ENCODE assay signal across 25 mouse cellular contexts in genomic region chrX:112242916-112243315, GRCm38 (mm10). TPM values are rescaled to one million over a fixed set of nuclear protein-coding genes. Genes with fewer than 3 reads are reported as not detected.
DNase-seq lines count a peak whose midpoint lies in the region; TF ChIP-seq lines count a peak whose summit lies in the region.
"Had no signal": no experiment of that assay in that cellular context is flagged by ENCODE, and none has a peak within 500 bp of the region (broad histone marks: within the 10 kb centered on the region; RNA-seq: fewer than 3 reads in every experiment).

No protein-coding gene starts in this region.

- H3K79me2 ChIP-seq in MEL (ENCODE audit: control insufficient read depth, insufficient read depth, low read length, poor library complexity) = no peaks in the 10 kb centered on the region

- H3K27ac ChIP-seq in MEL (ENCODE audit: control insufficient read depth, low read depth, low read length) = no peak overlapping the region
- H3K27ac ChIP-seq in cerebellum, adult 2 months (ENCODE audit: insufficient read depth, low read length) = no peak overlapping the region
- H3K27ac ChIP-seq in kidney, adult 2 months (ENCODE audit: insufficient read depth, low read depth, low read length) = no peak overlapping the region

- TF ChIP-seq CTCF in MEL (IDR thresholded peaks at IDR 0.05 in 2 of 3, conservative IDR thresholded peaks at IDR 0.05 in 1 of 3; ENCODE audit: control insufficient read depth in 1 of 3, insufficient read depth in 1 of 3, low read depth in 2 of 3, low read length in 3 of 3, poor library complexity in 1 of 3, severe bottlenecking in 1 of 3) = no peak
- no peak for TF ChIP-seq CTCF in cerebellum, adult 2 months (IDR thresholded peaks at IDR 0.05; ENCODE audit: borderline replicate concordance, insufficient read depth, low read depth, low read length)
- no peak for TF ChIP-seq CTCF in kidney, adult 2 months (conservative IDR thresholded peaks at IDR 0.05; ENCODE audit: insufficient read depth, insufficient read length, low read depth, low read length)

- no peak for TF ChIP-seq RAD21 in MEL (IDR thresholded peaks at IDR 0.05; ENCODE audit: low read depth, low read length)

- H3K9me3 ChIP-seq in MEL (replicated peaks; ENCODE audit: insufficient read depth, low read length) = no peaks in the 10 kb centered on the region
- H3K9me3 ChIP-seq: G1E had no signal

- H3K4me1 ChIP-seq in MEL (ENCODE audit: control insufficient read depth in 1 of 2, insufficient read depth in 2 of 2, low read length in 2 of 2) = no peaks in the 10 kb centered on the region
- H3K4me1 ChIP-seq in cerebellum, adult 2 months (ENCODE audit: control insufficient read depth, insufficient read depth, low read length) = no peaks in the 10 kb centered on the region
- H3K4me1 ChIP-seq in kidney, adult 2 months (ENCODE audit: control insufficient read depth, insufficient read depth, low read length) = no peaks in the 10 kb centered on the region

- no peak for TF ChIP-seq POLR2A in MEL (IDR thresholded peaks at IDR 0.05; ENCODE audit: control insufficient read depth in 1 of 2, insufficient read depth in 1 of 2, low read depth in 1 of 2, low read length in 2 of 2, poor library complexity in 1 of 2)
- no peak for TF ChIP-seq POLR2A in cerebellum, adult 2 months (IDR thresholded peaks at IDR 0.05; ENCODE audit: borderline replicate concordance, insufficient read depth, low read length)
- TF ChIP-seq POLR2A in kidney, adult 2 months (IDR thresholded peaks at IDR 0.05; ENCODE audit: low read depth, low read length) = no peak

- H3K27me3 ChIP-seq in MEL (ENCODE audit: control insufficient read depth in 1 of 2, insufficient read depth in 2 of 2, low read length in 2 of 2) = no peaks in the 10 kb centered on the region
- H3K27me3 ChIP-seq in cerebellum, adult 2 months (ENCODE audit: control insufficient read depth, insufficient read depth, low read length) = no peaks in the 10 kb centered on the region
- H3K27me3 ChIP-seq in kidney, adult 2 months (replicated peaks; ENCODE audit: control insufficient read depth, insufficient read depth, low read length) = no peaks in the 10 kb centered on the region
- H3K27me3 ChIP-seq: CH12.LX had no signal

- 91% methylated on average over 1 of the region's 1 CpGs for WGBS in cerebellum, adult 2 months
- 75% methylated on average over 1 of the region's 1 CpGs for WGBS in kidney, adult 2 months

- peaks cover 0 to 6% of the 10 kb centered on the region in 2 experiments; a peak in 2 of 4 replicates for H3K36me3 ChIP-seq in MEL (ENCODE audit: control insufficient read depth in 1 of 2, insufficient read depth in 2 of 2, low read length in 2 of 2)
- H3K36me3 ChIP-seq in kidney, adult 2 months (ENCODE audit: control insufficient read depth, insufficient read depth, low read length) = no peaks in the 10 kb centered on the region
- H3K36me3 ChIP-seq: G1E had no signal

- no peak overlapping the region for H3K4me3 ChIP-seq in MEL (ENCODE audit: control insufficient read depth in 1 of 2, insufficient read depth in 1 of 2, low read depth in 2 of 2, low read length in 2 of 2)
- H3K4me3 ChIP-seq in cerebellum, adult 2 months (replicated peaks; ENCODE audit: insufficient read depth, low read depth, low read length) = no peak overlapping the region
- H3K4me3 ChIP-seq in kidney, adult 2 months (ENCODE audit: insufficient read depth, low read depth, low read length) = no peak overlapping the region

- DNase-seq in 416B (ENCODE audit: low read depth) = peak; percentile 8
- peak; percentile 75 for DNase-seq in MEL (ENCODE audit: low read depth, low spot score)
- peak; percentile 44 for DNase-seq in MEL-GATA-1-ER (ENCODE audit: extremely low read depth, low read depth)
- no peak for DNase-seq in spleen, postnatal 14 days (ENCODE audit: low spot score in 2 of 2)
- no peak for DNase-seq in cerebellum, adult 2 months
- DNase-seq in kidney, adult 2 months = no peak
- DNase-seq: adrenal gland, adult 2 months; adrenal gland, adult 8-10 months; adrenal gland, postnatal 10 days; adrenal gland, postnatal 14 days; adrenal gland, postnatal 25 days; adrenal gland, postnatal 36 days; B cell, adult 2 months; cerebellum, adult 11 months; cerebellum, adult 11-12 months; cerebellum, adult 18-20 months; cerebellum, adult 8-10 months; cerebellum, adult 9-10 months; cerebellum, adult 9-11 months had no signal

- no peak overlapping the region for H3K9ac ChIP-seq in MEL (ENCODE audit: control insufficient read depth, low read depth, low read length, poor library complexity, severe bottlenecking)

- TF ChIP-seq EP300 in MEL (IDR thresholded peaks at IDR 0.05; ENCODE audit: low read depth in 1 of 2, low read length in 2 of 2) = peak in 1 of 2 experiments; percentile 80; a peak in 2 of 4 replicates

TF ChIP-seq in MEL, 35 proteins besides CTCF, POLR2A, EP300 and RAD21:
- TF ChIP-seq SMC3 (IDR thresholded peaks at IDR 0.05; ENCODE audit: low read depth, low read length) (no peak), ETS1 (IDR thresholded peaks at IDR 0.05; ENCODE audit: low read depth, low read length) (0 out of 2 replicates have a peak, but pooled peaks have one; percentile 17), GATA1 (IDR thresholded peaks at IDR 0.05; ENCODE audit: low read depth, low read length) (peak; percentile 76)

RNA-seq across cellular contexts. Expression of gene 4933403O08Rik, which starts 4.1 kb away (rescaled TPM):
- not detected in 2 replicates for total RNA-seq in MEL (2012; rRNA removed)
- polyA plus RNA-seq in MEL (2012; ENCODE audit: insufficient read depth in 1 of 2, insufficient read length in 2 of 2, low read depth in 1 of 2, low replicate concordance in 2 of 2, missing spikeins in 1 of 2) = not detected
- polyA plus RNA-seq in cerebellum, adult 2 months (2012; rRNA removed) = 0.10 TPM in 1 of 2 replicates, not detected in the other
- polyA plus RNA-seq in kidney, adult 2 months (2012; rRNA removed) = not detected in 2 replicates
- total RNA-seq: CH12.LX, G1E had no signal
- polyA plus RNA-seq: activated CD4-positive, CD25-positive, alpha-beta regulatory T cell, adult 4 months; adrenal gland, adult 2 months; C2C12; CD4-positive, CD25-positive, alpha-beta regulatory T cell, adult 4 months; G1E; Patski had no signal

Comparison
In these comparisons a context has a peak if more than half of its experiments do, and no peak if none do; other contexts are left out.
1. DNase-seq: peak in 416B (single experiment), MEL (single experiment) and MEL-GATA-1-ER (single experiment); none in spleen, postnatal 14 days (0 of 2), cerebellum, adult 2 months (0 of 2) and kidney, adult 2 months (single experiment).